Mouse (Mus musculus) splenic B cell, adult 2 months (primary cell): ENCODE measurements around the gene Zbtb45.
A peak's percentile ranks its signal among the peaks of the same experiment; 100 is the strongest.

Experiments
- DNase-seq: peaks from one replicate; pipeline ENCODE4 v3.0.0-alpha.2; 2011; ENCODE audit warnings: low read depth, low spot score
- H3K27me3 ChIP-seq: 2 replicates; pipeline ENCODE4 v1.6.1; 2012; ENCODE audit warnings: mild to moderate bottlenecking, low read length, moderate library complexity, mixed read lengths; ENCODE audit not compliant: control insufficient read depth, poor library complexity, insufficient read depth, severe bottlenecking
- H3K36me3 ChIP-seq: 2 replicates; pipeline ENCODE4 v1.6.1; 2012; ENCODE audit warnings: mild to moderate bottlenecking, low read length, moderate library complexity, mixed read lengths; ENCODE audit not compliant: control insufficient read depth, poor library complexity, insufficient read depth, severe bottlenecking

The Zbtb45 gene

DNA sequence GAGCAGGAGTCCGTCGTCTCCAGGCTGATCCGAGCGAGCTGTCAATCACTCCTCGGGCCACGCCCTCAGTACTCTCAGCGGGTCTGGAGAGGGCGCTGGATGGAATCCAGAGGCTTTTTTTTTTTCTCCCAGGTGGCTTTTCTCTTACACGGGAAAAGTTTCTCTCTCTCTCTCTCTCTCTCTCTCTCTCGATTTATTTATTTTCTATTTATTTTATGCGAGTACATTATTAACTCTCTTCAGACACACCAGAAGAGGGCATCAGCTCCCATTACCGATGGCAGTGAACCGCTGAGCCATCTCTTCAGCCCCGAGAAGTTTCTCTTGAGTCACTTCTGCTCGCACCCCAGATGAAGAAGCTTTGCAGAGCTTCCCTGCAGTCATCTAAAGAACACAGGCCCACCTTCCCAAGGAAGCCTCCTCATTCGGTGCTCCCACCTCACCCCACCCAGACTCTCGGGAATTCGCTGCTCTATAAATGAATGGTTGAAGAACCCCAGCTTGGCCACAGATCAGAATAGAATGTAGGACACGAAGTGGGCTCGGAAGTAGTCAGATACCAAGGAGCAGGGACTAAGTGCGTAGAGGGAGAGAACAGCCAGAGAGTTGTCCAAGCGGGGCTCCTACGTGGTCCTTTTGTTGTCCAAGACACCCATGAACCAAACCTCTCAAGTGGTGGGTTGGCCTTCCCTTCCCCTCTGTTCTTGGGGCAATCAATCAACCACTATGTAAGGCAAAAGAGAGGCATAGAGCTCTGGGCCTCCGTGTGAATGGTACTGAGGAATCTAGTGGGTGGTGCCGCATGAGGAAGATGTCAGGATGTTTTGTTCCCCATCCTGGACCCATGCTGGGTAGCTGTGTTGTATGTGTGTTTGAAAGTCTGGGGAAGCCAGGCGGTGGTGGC lies at the start of gene Zbtb45:
Zbtb45 (minus strand) TSS at position 30 of the 904 bp plus-strand sequence.
- 0 out of 2 replicates have a peak, but pooled peaks cover 1% of the 10 kb centered on the region for H3K36me3 ChIP-seq
- no peaks in the 10 kb centered on the region for H3K27me3 ChIP-seq
- no peak for DNase-seq

- no peak for DNase-seq
- Histone ChIP-seq H3K27me3 (no peaks in the 10 kb centered on the region), H3K36me3 (no peaks in the 10 kb centered on the region)
Measured at GRCm38 (mm10) chr7:13059536-13059935, 49.7 kb upstream of the Zbtb45 start.

DNA sequence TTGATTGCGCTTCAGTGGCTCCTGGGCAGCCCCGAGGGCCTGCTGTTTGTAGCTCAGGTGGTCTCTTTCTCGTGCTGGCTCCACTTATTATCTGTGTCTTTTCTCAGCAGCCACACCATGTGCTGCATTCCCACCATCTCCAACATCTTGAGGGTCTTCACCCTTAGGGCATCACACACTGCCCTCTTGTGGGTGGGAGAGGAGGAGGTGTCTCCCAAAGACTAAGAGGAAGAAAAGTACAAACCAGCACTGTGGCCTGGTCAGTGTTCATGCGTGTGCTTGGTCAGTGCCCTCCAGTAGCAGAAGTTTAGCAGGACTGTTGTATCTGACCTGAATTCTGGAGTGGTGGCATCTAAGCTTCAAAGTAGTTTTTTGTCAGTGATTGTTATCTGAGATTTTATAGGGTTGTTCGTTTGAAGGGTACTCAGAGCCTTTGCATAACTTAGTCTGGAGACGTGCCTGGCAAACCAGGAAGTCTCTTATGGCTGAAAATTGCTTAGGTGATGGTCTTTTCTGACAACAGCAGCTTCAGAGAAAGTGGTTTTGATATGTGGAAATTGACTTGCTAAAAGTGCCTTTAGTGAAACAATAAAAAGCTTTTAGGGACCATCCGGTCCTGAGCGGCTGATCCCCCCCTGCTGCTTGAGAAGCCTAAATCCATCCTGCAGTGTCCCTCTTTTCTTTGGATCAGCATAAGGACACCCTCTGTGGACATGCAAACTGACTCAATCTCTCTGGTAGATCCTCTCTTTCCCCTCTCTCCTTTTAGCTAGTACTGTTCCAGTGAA lies 47.3 kb upstream of the Zbtb45 start:
- Histone ChIP-seq H3K36me3 (no peaks in the 10 kb centered on the region), H3K27me3 (no peaks in the 10 kb centered on the region)
- no peak for DNase-seq

GRCm38 (mm10) chr7:13054287-13055010 lies 44.6 kb upstream of the Zbtb45 start, which contains the start of gene Mzf1:
TSS of gene Mzf1 (minus strand) at chr7:13054764.
- DNase-seq = peak; percentile 97
- H3K27me3 ChIP-seq = no peaks in the 10 kb centered on the region
- no peaks in the 10 kb centered on the region for H3K36me3 ChIP-seq

DNA sequence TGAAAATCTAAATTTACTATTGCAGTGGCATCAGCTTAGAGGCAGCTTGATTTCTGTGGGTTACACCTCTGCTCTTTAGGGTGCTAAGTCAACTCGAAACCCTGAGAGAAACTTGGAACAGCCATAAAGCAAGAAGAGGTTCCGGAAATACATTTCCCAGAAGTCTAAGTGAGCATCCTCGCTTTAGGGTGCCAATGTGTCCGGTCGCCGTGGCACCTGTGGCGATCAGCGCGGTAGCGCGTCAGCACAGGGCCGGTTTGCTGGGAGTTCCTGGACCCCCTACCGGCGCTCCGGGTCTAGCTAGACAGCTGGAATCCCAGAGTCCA lies 44.1 kb upstream of the Zbtb45 start:
- DNase-seq = no peak
- H3K36me3 ChIP-seq = no peaks in the 10 kb centered on the region
- H3K27me3 ChIP-seq = no peaks in the 10 kb centered on the region

DNA sequence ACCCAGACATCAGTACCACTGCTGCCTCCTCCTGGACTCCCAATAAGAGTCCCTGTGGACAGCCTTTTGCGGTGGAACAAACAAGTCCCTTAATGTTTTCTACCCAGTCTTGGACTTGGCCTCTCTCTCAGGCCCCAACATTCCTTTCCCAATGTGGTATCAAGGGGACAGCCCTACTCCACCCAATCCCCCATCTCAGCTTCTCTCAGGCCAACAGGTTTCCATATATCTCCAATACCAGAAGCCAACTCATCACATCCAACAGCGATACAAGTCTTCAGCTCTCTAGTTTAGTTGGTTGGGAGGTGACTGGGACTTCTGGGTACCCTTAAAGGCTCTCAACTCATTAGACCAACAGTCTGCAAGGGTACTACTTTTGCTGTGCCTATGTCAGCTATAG lies 43.7 kb upstream of the Zbtb45 start:
- no peak for DNase-seq
- Histone ChIP-seq H3K27me3 (no peaks in the 10 kb centered on the region), H3K36me3 (no peaks in the 10 kb centered on the region)

- H3K36me3 ChIP-seq = no peaks in the 10 kb centered on the region
- no peak for DNase-seq
- H3K27me3 ChIP-seq = no peaks in the 10 kb centered on the region
Measured at GRCm38 (mm10) chr7:13053001-13053400, 43.2 kb upstream of the Zbtb45 start.

DNA sequence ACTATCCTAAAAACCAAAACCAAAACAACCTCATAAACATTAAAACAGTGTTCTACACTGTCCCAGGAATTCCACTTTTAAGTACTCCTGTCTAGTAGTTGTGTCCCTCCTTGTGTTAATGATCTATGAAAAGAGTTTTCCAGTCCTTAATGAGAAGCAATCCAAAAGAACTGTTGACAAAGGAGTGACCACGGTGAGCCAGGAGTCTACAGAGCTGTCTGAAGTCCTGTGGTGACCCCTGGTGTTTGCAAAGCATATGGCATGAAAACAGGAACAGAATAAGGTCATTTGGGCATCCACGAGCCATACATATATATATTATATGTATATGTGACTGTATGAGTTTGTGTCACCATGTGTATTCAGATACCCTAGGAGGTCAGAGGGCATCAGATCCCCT lies 36.2 kb upstream of the Zbtb45 start:
- no peaks in the 10 kb centered on the region for H3K36me3 ChIP-seq
- peak; percentile 89 for DNase-seq
- no peaks in the 10 kb centered on the region for H3K27me3 ChIP-seq

DNA sequence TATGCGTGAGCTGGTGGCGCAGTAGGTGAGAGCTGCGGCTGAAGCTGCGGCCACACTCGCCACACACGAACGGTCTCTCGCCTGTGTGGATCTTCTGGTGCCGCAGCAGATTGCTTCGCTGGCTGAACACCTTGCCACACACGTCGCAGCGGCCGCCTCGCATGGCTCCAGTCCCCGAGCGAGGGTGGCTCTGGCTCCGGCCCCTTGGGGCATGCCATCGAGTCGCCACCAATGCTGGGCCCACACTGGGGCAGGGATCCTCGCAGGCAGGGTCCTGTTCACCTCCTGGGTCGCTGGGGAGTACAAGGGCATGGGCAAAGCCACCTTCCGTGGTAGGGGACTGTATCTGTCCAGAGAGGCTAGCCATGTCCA lies 34.4 kb upstream of the Zbtb45 start:
- DNase-seq = no peak
- no peaks in the 10 kb centered on the region for H3K27me3 ChIP-seq
- no peaks in the 10 kb centered on the region for H3K36me3 ChIP-seq

DNA sequence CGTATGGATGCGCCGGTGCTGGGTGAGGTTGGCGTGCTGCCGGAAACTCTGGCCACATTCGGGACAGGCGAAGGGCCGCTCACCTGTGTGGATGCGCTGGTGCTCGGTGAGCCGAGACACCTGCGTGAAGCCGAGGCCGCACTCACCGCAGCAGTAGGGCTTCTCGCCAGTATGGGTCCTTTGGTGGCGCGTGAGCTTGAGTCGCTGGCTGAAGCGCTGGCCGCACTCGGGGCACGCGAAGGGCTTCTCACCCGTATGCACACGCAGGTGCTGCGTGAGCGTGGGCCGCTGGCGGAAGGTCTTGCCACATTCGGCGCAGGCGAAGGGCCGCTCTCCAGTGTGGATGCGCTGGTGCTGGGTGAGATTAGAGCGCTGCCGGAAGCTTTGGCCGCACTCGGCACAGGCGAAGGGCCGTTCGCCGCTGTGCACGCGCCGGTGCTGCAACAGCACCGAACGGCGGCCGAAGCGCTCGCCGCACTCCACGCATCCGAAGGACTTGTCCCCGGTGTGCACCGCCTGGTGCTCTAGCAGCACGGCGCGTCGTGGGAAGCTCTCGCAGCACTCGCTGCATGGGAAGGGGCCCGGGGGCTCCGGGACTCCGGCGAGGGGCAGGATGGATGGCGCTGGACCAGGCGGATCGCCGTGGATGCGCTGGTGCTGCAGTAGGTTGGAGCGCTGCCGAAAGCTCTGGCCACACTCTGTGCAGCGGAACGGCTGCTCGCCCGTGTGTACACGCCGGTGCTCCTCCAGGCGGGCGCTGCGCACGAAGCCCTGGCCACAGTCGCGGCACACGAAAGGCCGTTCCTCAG lies 33.8 kb upstream of the Zbtb45 start:
- no peaks in the 10 kb centered on the region for H3K27me3 ChIP-seq
- no peak for DNase-seq
- H3K36me3 ChIP-seq = no peaks in the 10 kb centered on the region

DNA sequence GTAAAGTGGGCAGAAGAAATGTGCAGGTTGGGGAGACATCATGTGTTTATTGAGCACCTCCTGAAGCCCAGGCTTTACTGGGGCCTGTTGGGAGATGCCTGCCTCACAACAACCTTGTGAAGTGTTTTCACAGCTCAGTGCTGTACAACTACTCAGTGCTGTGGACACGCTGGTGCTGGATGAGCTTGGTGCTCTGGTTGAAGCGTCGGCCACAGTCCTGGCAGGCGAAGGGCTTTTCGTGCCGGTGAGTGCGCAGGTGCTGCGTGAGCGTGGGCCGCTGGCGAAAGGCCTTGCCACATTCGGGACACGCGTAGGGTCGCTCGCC lies 33.2 kb upstream of the Zbtb45 start:
- H3K36me3 ChIP-seq = no peaks in the 10 kb centered on the region
- no peaks in the 10 kb centered on the region for H3K27me3 ChIP-seq
- DNase-seq = no peak

- DNase-seq = no peak
- H3K27me3 ChIP-seq = no peaks in the 10 kb centered on the region
- no peaks in the 10 kb centered on the region for H3K36me3 ChIP-seq
Measured at GRCm38 (mm10) chr7:13042511-13042910, 32.7 kb upstream of the Zbtb45 start.

- H3K36me3 ChIP-seq = no peaks in the 10 kb centered on the region
- DNase-seq = no peak
- H3K27me3 ChIP-seq = no peaks in the 10 kb centered on the region
Measured at GRCm38 (mm10) chr7:13041256-13041655, 31.4 kb upstream of the Zbtb45 start.

DNA sequence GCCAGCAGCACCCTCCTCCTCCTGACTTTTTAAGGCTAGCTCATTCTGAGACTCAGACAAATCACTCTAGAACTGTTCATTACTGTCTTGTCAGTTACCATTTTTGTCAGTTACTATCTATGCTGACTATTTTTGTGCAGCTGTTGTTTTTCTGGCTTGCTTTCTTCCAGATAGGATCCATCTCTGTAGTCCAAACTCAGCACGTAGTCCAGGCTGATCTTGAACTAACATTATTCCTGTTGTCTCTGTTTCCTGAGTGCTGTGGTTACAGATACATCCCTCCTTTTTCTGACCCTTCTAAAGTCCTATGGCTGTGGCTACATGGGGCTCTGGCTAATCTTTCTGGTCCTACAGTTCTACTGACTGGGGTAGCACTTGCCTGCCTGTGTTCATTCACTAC lies 29.3 kb upstream of the Zbtb45 start:
- Histone ChIP-seq H3K27me3 (no peaks in the 10 kb centered on the region), H3K36me3 (no peaks in the 10 kb centered on the region)
- DNase-seq = no peak
